Mouse (Mus musculus): ENCODE measurements around the gene Syne4.
A peak's percentile ranks its signal among the peaks of the same experiment; 100 is the strongest.

Syne4 gene

GRCm38 (mm10) chr7:30332622-30333259 is 18.1 kb downstream of the Syne4 start:
- DNase-seq: no peak

DNA sequence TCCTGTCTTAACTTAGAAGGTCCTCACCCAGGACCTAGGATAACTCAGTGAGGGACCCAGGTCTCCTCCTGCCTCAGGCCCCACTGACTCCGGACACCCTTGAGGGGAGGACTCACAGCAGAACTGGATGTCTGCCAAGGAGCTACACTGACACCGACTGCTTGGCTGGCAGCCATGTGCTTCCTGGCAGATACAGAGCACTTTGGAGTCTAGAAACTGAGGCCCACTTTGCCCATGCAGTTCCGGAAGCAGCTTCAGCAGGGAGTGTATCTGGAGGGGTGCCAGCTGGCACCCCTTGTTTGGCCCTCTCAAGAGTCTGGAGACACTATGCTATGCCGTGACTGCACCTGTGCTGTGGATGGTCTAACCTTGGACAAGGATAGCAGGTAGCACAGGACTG is 18.8 kb downstream of the Syne4 start:
- peak; percentile 83 to 87 for DNase-seq

GRCm38 (mm10) chr7:30334563-30334962 is 20.0 kb downstream of the Syne4 start:
- peak in 1 of 2 experiments; percentile 44 for DNase-seq

DNA sequence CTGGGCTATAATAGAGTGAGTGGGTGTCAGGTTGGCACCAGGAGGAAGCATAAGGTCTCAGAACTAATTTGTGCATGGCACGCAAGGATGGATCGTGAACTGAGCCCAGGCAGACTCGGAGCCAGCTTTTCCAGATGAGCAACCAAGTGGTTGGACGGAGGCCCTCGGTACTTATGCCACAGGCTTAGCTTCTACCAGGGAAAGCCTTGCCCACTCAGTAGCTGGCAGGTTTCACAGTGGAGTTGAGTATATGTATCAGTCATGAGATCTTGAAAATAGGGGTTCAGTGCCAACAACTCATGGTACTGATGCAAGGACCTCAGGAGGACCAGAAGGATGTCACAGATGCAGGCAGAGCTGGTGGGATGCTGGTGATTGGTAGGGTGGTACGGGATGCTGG is 21.1 kb downstream of the Syne4 start:
- no peak for DNase-seq

DNA sequence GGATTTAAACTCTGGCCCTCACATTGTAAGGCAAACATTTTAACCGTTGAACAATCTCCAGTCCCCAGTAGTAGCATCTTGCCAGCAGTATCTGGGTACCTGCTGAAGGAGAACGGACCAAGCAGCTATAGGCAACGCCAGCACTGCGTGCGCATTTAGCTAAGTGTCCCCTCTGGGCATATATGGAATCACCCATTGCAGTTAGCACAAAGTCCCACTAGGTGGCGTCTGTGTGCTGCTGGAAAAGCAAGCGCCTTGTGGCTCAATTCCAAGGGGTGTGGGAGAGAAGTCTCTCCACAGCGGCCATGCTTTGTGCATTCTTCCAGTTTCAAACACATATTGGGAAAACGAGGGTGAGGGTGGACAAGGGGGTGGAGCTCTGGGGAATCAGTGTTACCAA is 21.8 kb downstream of the Syne4 start:
- peak; percentile 92 to 96 for DNase-seq

- peak; percentile 72 to 74 for DNase-seq
Observed at GRCm38 (mm10) chr7:30339432-30340109, 25.0 kb downstream of the Syne4 start.

DNA sequence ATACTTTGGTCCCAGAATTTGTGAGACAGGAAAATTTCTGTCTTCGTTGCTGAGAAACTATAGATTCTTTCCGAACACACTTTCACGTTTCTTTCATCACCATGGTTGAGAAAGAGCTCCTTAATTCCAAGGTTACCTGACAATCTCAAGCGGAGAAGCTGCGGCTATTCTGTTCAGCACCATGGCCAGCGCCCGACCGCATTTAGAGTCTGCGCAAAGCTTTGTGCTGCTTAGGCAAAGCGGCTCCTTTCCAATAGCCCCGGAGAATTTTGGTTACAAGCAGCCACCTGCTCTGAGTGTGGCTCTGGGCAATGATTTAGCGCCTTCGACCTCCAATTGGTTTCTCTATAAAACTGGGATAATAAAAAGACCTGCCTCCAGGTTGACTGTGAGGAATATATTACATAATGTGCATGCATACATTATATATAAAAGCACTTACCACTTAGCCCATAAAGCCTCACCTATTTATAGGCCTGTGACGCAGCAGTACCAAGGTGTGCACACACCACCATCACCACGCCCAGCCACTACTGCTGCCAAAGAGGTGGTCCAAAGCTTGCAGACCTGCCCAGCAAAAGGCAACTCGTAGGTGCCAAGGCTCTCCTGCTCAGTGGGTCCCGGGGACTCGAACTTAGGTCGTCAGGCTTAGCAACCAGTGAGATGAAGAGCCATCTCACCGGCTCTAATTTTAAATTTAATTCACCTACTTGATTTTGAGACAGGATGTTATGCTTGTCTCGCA is 32.2 kb downstream of the Syne4 start:
- DNase-seq: no peak

- DNase-seq: peak; percentile 84 to 86
Observed at GRCm38 (mm10) chr7:30347828-30348227, 33.2 kb downstream of the Syne4 start.

DNA sequence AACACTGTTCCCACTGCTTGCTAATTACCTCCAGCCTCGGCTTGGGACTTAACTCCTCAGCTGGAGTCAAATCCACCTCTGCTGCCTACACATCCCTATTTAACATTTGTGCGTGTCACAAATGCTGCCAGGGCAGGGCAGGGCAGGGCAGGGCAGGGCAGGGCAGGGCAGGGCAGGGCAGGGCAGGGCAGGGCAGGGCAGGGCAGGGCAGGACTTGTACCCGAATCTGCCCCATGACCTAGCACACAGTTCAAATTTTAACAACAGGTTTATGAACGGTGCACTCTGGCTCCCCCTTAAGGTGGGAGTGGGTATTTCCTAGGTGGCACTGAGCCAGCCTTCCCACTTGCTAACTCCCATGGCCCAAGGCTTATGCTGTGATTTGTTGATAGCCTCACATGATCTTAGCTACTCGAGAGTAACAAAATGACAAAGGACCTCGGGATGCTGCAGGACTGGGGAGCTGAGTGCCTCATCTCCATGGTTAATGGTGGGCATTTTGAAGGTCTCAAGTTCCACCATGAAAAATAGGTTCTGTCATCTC is 38.7 kb downstream of the Syne4 start:
- DNase-seq: peak; percentile 79 to 81

DNA sequence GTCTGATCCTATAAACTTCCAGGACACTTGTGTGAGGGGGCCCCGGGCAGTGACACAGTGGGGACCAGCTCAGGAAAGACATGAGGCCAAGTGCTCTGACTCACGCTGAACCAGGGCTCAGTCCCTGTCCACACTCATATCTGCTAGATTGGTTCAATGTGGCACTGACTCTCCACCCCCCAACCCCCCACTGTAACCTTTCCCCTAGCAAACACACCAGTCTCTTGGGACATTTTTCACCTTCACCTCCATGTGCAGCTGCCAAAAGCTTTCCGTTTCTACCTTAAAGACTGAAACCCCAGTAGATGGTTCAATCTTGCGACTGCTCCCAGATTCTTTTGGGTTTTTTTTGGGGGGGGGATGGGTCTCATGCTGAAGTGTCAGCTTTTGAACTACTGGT is 39.5 kb downstream of the Syne4 start:
- no peak for DNase-seq

DNA sequence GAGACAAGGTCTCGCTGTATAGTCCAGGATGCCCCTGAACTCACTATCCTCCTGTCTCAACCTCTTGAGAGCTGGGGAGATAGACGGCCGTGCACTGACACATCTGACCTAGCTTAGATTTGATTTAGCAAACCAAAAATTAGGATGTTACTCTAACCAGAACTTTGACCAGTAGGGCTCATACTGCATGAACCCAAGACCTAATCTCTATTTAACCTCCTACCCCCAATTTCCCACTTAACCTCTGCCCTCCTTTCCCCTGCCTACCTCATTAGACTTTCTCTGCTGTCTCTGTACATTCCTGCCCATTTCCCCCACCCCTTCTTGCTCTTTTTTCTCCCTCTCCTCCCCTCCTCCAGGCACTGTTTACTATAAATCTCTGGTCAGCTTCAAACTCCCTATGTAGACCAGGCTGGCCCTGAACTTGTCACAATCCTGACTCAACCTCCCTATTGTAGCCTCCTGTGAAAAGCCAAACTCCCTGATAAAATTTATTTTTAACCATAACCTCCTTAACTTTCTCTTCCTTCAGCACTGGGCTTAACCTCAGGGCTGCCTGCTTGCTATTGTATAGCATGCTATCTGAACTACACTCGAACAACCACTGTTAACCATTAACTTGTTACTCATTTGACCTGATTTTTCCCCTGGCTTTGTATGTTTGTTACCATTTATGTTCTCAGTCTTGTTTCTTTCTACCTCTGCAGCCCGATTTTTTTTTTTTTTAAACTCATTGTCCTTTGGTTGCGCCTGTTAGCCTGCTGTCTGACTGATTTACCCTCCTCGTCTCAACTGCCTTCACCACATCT is 44.0 kb downstream of the Syne4 start:
- DNase-seq: no peak

DNA sequence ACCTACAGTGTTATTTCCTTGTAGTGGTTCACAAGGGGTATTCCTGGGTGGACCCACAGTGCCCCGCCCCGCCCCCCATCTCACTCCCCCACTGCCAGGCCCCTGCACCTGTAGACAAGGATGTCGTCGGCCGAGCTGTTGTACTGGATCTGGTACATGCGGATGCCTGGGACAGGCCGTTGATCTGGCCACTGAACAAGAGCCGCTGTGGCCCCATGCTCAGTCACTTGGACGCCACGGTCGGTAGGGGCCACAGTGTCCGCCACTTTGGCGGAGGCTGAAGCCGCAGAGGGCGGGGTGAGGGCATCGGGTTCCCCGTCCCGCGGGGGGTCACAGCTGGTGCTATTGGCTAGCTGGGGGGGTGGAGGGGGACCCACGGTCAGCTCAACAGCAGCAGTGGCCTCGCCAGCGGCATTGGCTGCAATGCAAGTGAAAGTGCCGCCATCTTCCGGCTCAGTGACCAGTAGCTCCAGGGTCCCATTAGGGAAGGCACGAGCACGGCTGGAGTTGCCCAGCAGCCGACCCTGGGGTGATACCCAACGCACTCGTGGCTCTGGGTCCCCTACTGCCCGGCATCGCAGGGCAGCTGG is 44.8 kb downstream of the Syne4 start:
- DNase-seq: no peak

GRCm38 (mm10) chr7:30360028-30360427 is 45.4 kb downstream of the Syne4 start:
- no peak for DNase-seq

DNA sequence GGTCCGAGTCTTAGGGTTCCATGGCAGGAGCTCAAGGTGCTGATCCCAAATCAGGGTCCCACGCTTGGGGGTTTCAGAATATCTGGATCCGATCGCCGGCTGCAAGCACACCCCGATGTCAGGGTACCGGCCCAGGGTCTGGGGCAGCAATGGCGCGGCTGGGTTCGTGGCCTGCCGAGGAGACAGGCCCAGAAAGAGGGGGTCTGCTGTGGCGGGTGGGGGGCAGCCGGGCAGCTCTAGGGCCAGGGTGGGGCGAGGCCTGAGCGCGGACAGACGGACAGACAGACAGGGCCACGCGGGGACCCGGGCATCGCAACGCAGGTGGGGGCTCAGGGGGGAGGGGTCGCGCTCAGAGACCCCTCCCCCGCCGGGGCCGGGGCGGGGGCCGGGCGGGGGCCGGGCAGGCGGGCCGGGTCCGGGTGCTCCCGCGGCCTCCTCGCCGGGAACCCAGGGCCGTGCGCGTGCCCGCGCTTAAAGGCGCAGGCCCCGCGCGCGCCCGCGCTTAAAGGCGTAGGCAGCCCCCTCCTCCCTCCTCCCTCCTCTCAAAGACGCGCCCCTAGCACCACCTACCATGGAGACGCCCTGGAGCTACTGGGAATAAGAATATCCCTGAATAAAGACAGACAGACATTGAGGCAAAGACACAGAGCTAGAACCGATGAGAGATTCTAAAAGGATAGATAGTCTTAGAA is 48.2 kb downstream of the Syne4 start, which contains the start of gene Lrfn3:
Gene Lrfn3 (minus strand): TSS at position 121 of the 692 bp plus-strand sequence.
- peak; percentile 67 to 81 for DNase-seq

DNA sequence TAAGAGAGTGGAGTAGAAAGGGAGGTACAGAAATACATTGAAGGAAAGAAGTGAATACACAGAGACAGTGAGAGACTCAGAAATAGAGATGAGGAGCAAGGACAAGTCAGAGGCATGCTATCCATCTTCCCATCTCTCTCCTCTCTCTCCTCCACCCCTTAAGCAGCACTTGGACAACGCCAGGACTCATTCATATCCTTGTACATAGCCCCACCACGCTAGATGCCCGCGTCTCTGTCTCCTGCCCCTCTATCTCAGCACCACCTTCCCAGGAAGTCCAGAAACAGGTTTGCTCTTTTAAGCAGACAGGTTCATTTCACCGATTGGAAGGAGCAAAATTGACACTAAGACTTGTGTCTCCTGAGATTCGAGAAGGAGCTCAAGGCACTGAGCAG is 48.7 kb downstream of the Syne4 start:
- no peak for DNase-seq

DNA sequence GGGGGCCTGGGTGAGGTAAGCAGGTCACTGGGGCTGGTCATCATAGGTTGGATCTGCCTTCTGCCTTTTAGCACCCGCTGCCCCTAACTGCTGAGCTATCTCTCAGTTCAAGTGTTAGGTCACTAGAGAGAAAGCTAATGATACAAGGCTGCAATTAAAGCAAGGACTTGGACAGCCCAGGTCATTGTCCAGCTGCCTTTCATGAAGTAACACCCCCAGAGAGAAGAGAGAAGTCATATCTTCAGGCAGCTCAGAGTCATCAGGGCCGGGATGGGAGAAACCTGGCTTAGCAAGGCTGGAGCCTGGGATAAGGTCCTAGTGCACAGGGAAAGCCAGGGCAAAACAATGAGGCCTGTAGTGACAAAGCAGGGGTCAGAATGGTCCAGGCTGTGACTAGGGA is 52.9 kb downstream of the Syne4 start:
- DNase-seq: no peak
